ENCODE assay signal across 8 mouse cellular contexts in genomic region chr3:78901016-78901837, GRCm38 (mm10).
DNase-seq lines count a peak whose midpoint lies in the region; ATAC-seq and TF ChIP-seq lines count a peak whose summit lies in the region.

No protein-coding gene starts in this region.

- H3K4me1 ChIP-seq in heart, embryonic 11.5 days (ENCODE audit: control insufficient read depth, insufficient read depth, low read length) = peaks cover 12% of the 10 kb centered on the region
- H3K4me1 ChIP-seq in limb, embryonic 14.5 days (ENCODE audit: control insufficient read depth, insufficient read depth, low read length) = peaks cover 7% of the 10 kb centered on the region; the same call in 1 of the 2 replicates

- H3K4me3 ChIP-seq in heart, embryonic 11.5 days (ENCODE audit: low read depth, low read length) = peak overlapping the region; percentile 21; the same call in 1 of the 2 replicates
- H3K4me3 ChIP-seq in limb, embryonic 14.5 days (replicated peaks; ENCODE audit: low read length) = no peak overlapping the region

- no peak for TF ChIP-seq POLR2A in limb, embryonic 14.5 days (IDR thresholded peaks at IDR 0.05; ENCODE audit: borderline replicate concordance, extremely low read depth, insufficient read depth, insufficient read length)

- DNase-seq in heart, adult 11 months = peak; percentile 82
- DNase-seq in heart, postnatal 25 days (ENCODE audit: low spot score) = no peak
- peak; percentile 11 for DNase-seq in R1 (ENCODE audit: low read depth, low spot score)
- peak; percentile 63 for DNase-seq in limb, embryonic 14.5 days (ENCODE audit: low spot score)
- DNase-seq in spleen, postnatal 10 days (ENCODE audit: low spot score in 2 of 2) = no peak
- no peak for DNase-seq in gastrocnemius, adult 8-10 months (ENCODE audit: low spot score in 2 of 2)
- no peak for DNase-seq in left cerebral cortex, postnatal 4 days

- no peaks in the 10 kb centered on the region for H3K9me3 ChIP-seq in heart, embryonic 11.5 days (replicated peaks; ENCODE audit: control insufficient read depth, low read length)
- no peaks in the 10 kb centered on the region for H3K9me3 ChIP-seq in limb, embryonic 14.5 days (ENCODE audit: control insufficient read depth, low read length)

- H3K4me2 ChIP-seq in heart, embryonic 11.5 days = peak overlapping the region; percentile 55
- H3K4me2 ChIP-seq in limb, embryonic 14.5 days (replicated peaks; ENCODE audit: low read depth, low read length, severe bottlenecking) = no peak overlapping the region

- no peak overlapping the region for H3K9ac ChIP-seq in heart, embryonic 11.5 days (ENCODE audit: low read depth, low read length)
- no peak overlapping the region for H3K9ac ChIP-seq in limb, embryonic 14.5 days (ENCODE audit: low read depth, low read length, severe bottlenecking)

- H3K36me3 ChIP-seq in heart, embryonic 11.5 days (ENCODE audit: control insufficient read depth, insufficient read depth, low read length) = no peaks in the 10 kb centered on the region
- no peaks in the 10 kb centered on the region for H3K36me3 ChIP-seq in limb, embryonic 14.5 days (ENCODE audit: control insufficient read depth, insufficient read depth, low read length)

- WGBS in heart, embryonic 11.5 days (ENCODE audit: insufficient replicate concordance) = 17% methylated on average over 11 of the region's 11 CpGs
- WGBS in limb, embryonic 14.5 days = 46% methylated on average over 11 of the region's 11 CpGs

- no peak for ATAC-seq in heart, embryonic 11.5 days (replicated peaks; ENCODE audit: insufficient number of reproducible peaks, low FRiP score, low TSS enrichment)
- peak; percentile 54 for ATAC-seq in limb, embryonic 14.5 days (ENCODE audit: low FRiP score, low read depth)

- H3K27ac ChIP-seq in heart, embryonic 11.5 days (ENCODE audit: low read depth, low read length) = 0 out of 2 replicates have a peak overlapping the region, but pooled peaks have one; percentile 10
- H3K27ac ChIP-seq in limb, embryonic 14.5 days (replicated peaks; ENCODE audit: low read depth, low read length) = no peak overlapping the region

- intact Hi-C loops in heart, postnatal 25 days (cut with DNase I) = no loop called here
- intact Hi-C loops in left cerebral cortex, postnatal 4 days (cut with DNase I) = no loop called here

- no peaks in the 10 kb centered on the region for H3K27me3 ChIP-seq in heart, embryonic 11.5 days (ENCODE audit: control insufficient read depth, insufficient read depth, low read length)
- no peaks in the 10 kb centered on the region for H3K27me3 ChIP-seq in limb, embryonic 14.5 days (ENCODE audit: control insufficient read depth, insufficient read depth, low read length)

Comparison
In these comparisons a context has a peak if more than half of its experiments do, and no peak if none do; other contexts are left out.
1. DNase-seq: peak in heart, adult 11 months (single experiment), R1 (single experiment) and limb, embryonic 14.5 days (single experiment); none in heart, postnatal 25 days (single experiment), spleen, postnatal 10 days (0 of 2), gastrocnemius, adult 8-10 months (0 of 2) and left cerebral cortex, postnatal 4 days (single experiment).